Mouse (Mus musculus) liver, embryonic 14.5 days (tissue): ENCODE data around the gene Cap2. TPM values are rescaled to one million over a fixed set of nuclear protein-coding genes. Genes with fewer than 3 reads are reported as not detected.

Experiments used
- ATAC-seq: fragments of 200-750 bp; cut with Nextera tagmentation; 2 replicates; pipeline ENCODE4 v1.8.0; 2017; ENCODE audit warnings: moderate number of reproducible peaks, mild to moderate bottlenecking, moderate library complexity; ENCODE audit not compliant: insufficient read depth
- DNase-seq, 3 experiments: peaks; one replicate each; pipeline ENCODE4 v3.0.0-alpha.2; 2012 to 2013; ENCODE audit warnings: low read depth in 3 of 3, low spot score in 3 of 3
- H3K27ac ChIP-seq: fragments of 300-500 bp; sonication (generic); 2 replicates; pipeline ENCODE4 v1.5.1; 2014; ENCODE audit warnings: moderate library complexity, mild to moderate bottlenecking, control low read depth, inconsistent platforms
- H3K27me3 ChIP-seq: fragments of 300-500 bp; sonication (generic); 2 replicates; pipeline ENCODE4 v1.6.1; 2014; ENCODE audit warnings: mild to moderate bottlenecking, low read length, moderate library complexity; ENCODE audit not compliant: control insufficient read depth, insufficient read depth
- H3K36me3 ChIP-seq: fragments of 300-500 bp; sonication (generic); replicated peaks from 2 replicates; pipeline ENCODE4 v1.6.1; 2014; ENCODE audit warnings: low read depth; ENCODE audit not compliant: control insufficient read depth, insufficient read depth
- H3K4me1 ChIP-seq, 2 experiments: fragments of 200-500 bp in 1 of 2; fragments of 300-500 bp in 1 of 2; sonication (generic) in 1 of 2; replicated peaks; 2 replicates each; pipeline ENCODE4 v1.6.1; 2012 to 2014; ENCODE audit warnings: antibody characterized with exemption in 1 of 2, inconsistent platforms in 1 of 2, low read length in 1 of 2; ENCODE audit not compliant: control insufficient read depth in 2 of 2, insufficient read depth in 2 of 2
- H3K4me2 ChIP-seq: fragments of 300-500 bp; sonication (generic); 2 replicates; pipeline ENCODE4 v1.6.1; 2014; ENCODE audit warnings: low read depth, mild to moderate bottlenecking, control low read depth, moderate library complexity
- H3K4me3 ChIP-seq, 2 experiments: fragments of 200-500 bp in 1 of 2; fragments of 300-500 bp in 1 of 2; sonication (generic) in 1 of 2; 2 replicates each; pipeline ENCODE4 v1.5.1; 2012 to 2014; ENCODE audit warnings: low read depth in 2 of 2, low read length in 2 of 2, mild to moderate bottlenecking in 2 of 2, control low read depth in 1 of 2, inconsistent platforms in 1 of 2, moderate library complexity in 1 of 2; ENCODE audit not compliant: insufficient read depth in 1 of 2
- H3K9ac ChIP-seq: fragments of 300-500 bp; sonication (generic); replicated peaks from 2 replicates; pipeline ENCODE4 v1.6.1; 2014; ENCODE audit warnings: mild to moderate bottlenecking, control low read depth, moderate library complexity
- H3K9me3 ChIP-seq: fragments of 300-500 bp; sonication (generic); 2 replicates; pipeline ENCODE4 v1.6.1; 2016; ENCODE audit warnings: low read length, mixed read lengths; ENCODE audit not compliant: control insufficient read depth
- CTCF ChIP-seq: IDR thresholded peaks from 2 replicates; pipeline ENCODE4 v1.5.1; 2016; ENCODE audit warnings: antibody characterized with exemption, low read depth, control low read depth
- EP300 ChIP-seq: IDR thresholded peaks from 2 replicates; pipeline ENCODE4 v1.6.1; 2016; ENCODE audit warnings: antibody characterized with exemption, low read depth
- WGBS: fragments of 180-500 bp; shearing (Covaris S2); extraction: QIAGEN DNeasy Blood & Tissue Kit; methylation state at CpG from one replicate; pipeline ENCODE4 v1.1.7; 2014; ENCODE audit not compliant: insufficient replicate concordance; 5-methylcytosine and 5-hydroxymethylcytosine counted together
- polyA plus RNA-seq, 2 experiments: library from polyadenylated mRNA; depleted of rRNA in 1 of 2; stranded (reverse) in 1 of 2; unstranded in 1 of 2; fragments of >200 nt; fragmentation: Nextera tagmentation in 1 of 2; extraction: Ambion mirVana in 1 of 2; gene quantifications; 2 replicates each; pipeline versions ENCODE4 v1.2.1 to v1.2.3; 2012 to 2014

The Cap2 gene
- polyA plus RNA-seq, 2 experiments = 0.55 TPM

DNA sequence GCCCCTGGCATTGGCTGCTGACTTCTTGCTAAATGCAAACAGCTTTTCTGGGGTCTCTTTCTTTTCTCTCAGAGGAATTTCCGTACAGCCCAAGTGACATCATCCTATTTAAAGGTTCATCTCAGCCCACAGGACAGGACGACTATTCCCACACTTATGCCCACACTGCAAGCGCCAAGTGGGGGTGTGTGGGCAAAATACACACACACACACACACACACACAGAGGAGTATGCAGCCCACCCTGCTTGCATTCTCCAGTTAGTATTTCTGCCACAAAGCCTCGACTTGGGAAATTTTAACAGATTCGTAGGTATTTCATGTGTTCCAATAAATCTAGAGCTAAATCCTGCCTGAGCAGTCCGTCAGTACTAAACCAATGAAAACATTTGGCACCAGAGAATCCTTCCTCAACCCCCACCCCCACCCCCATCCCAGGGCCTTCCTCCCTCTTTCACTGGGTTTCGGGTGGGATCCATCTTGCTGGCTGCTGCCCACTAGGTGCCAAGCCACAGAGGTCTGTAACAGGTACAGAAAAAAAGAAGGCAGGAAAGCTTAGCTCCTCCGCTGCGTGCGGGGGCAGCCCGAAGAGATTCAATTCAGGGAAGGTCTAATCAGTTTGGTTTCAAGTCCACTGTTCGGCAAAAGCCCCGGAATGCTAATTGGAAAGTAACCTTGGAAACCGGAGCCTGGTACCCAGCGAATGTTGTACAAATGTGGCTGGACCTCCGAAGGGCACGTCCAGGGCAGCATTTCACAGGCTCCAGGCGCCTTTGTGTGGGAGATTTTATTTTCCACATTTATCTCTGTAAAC lies 131.9 kb downstream of the Cap2 start:
- H3K27me3 ChIP-seq = no peaks in the 10 kb centered on the region
- no peak overlapping the region for H3K4me2 ChIP-seq
- TF ChIP-seq CTCF (no peak), EP300 (no peak)
- no peaks in the 10 kb centered on the region for H3K36me3 ChIP-seq
- no peak overlapping the region for H3K27ac ChIP-seq
- H3K4me3 ChIP-seq = no peak overlapping the region
- H3K4me1 ChIP-seq = 0 out of 4 replicates have a peak, but pooled peaks cover 0 to 3% of the 10 kb centered on the region in 2 experiments
- no peaks in the 10 kb centered on the region for H3K9me3 ChIP-seq
- no peak overlapping the region for H3K9ac ChIP-seq
- ATAC-seq (no peak), DNase-seq (no peak)
- WGBS = 61% methylated on average over 18 of the region's 18 CpGs

DNA sequence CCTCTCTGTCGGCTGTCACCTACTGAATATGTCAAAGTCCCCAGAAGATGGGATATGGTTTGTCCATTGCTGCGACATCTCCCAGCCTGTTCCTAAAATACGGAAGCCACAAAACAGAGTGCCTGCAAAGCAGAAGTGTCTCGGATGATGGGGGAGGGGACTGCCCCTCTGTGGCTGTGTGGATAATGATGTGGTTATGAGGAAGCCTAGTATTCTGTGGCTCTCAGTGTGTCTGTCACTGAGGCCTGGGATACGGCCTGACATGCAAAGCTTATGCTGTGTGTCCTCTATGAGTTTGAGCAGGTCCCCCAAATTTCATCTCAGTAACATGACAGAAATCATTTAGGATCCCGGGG lies 132.5 kb downstream of the Cap2 start:
- Histone ChIP-seq H3K4me1 (0 out of 4 replicates have a peak, but pooled peaks cover 0 to 3% of the 10 kb centered on the region in 2 experiments), H3K27ac (no peak overlapping the region), H3K36me3 (no peaks in the 10 kb centered on the region), H3K4me3 (no peak overlapping the region), H3K9ac (no peak overlapping the region), H3K9me3 (no peaks in the 10 kb centered on the region), H3K4me2 (no peak overlapping the region), H3K27me3 (no peaks in the 10 kb centered on the region)
- no peak for DNase-seq
- no peak for TF ChIP-seq EP300
- TF ChIP-seq CTCF = no peak
- 16% methylated on average over 6 of the region's 6 CpGs for whole genome bisulfite sequencing
- no peak for ATAC-seq

DNA sequence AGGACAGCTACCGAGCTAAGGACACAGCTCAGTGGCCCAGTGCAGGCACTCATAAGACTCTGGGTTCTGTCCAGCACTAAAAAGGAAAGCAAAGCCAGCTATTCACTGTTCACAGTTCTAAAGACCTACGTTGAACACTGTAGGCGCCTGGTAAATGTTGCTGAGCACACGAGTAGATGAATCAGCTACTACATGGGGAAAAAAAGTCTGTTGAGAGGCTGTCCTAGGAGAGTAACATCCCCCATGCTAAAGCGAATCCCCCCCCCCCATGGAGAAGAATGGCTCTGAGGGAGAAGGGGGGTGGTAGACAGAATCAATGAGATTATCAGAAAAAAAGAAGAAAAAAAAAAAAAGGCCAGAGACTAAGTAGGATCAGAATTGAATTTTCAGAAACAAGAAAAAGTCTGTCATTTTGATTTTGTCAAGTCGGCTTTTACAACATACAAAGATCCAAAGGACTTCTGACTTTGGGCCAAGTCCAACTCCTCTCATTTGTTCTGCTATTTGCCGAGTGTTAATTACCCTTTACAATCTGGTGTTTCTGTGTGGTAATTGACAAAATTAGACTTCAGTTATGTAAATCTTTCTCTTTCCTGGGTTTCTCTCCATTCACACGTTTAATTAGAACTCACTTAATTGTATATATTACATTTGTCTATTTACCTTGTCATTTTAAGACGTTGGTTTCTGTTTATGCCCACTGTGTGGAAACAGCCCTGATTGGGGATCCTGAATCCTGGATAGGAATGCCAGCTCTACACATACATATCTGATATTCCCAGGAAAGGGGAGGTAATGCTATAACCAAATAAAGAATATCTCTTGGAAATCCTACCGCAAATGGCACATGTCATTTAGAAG lies 139.2 kb downstream of the Cap2 start:
- WGBS = 70% methylated on average over 10 of the region's 10 CpGs
- TF ChIP-seq CTCF = no peak
- no peak for TF ChIP-seq EP300
- Histone ChIP-seq H3K4me3 (no peak overlapping the region), H3K9me3 (peaks cover 4% of the 10 kb centered on the region), H3K4me1 (no peaks in the 10 kb centered on the region), H3K27ac (no peak overlapping the region), H3K27me3 (no peaks in the 10 kb centered on the region), H3K4me2 (no peak overlapping the region), H3K9ac (no peak overlapping the region), H3K36me3 (no peaks in the 10 kb centered on the region)
- ATAC-seq (no peak), DNase-seq (no peak)

DNA sequence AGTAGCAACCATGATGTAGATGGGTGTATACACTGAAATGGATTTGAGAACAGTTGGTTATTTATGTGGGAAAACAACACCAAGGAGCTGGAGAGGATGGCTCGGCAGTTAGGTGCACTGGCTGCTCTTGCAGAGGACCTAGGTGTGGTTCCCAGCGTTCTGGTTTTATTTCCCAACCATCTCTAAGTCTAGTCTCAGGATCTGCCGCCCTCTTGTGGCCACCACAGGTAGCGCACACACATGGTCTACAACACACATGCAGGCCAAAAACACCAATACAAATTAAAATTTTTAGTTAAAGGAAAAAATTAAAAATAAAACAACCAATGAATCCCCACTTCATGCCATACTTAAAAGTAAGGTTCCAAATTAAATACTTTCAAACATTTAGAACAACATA lies 140.7 kb downstream of the Cap2 start:
- 63% methylated on average over 4 of the region's 4 CpGs for whole genome bisulfite sequencing
- no peak overlapping the region for H3K4me3 ChIP-seq
- peaks cover 4% of the 10 kb centered on the region for H3K9me3 ChIP-seq
- no peaks in the 10 kb centered on the region for H3K36me3 ChIP-seq
- DNase-seq = no peak
- no peaks in the 10 kb centered on the region for H3K4me1 ChIP-seq
- peak; percentile 73 for TF ChIP-seq CTCF
- TF ChIP-seq EP300 = no peak
- no peak for ATAC-seq
- no peaks in the 10 kb centered on the region for H3K27me3 ChIP-seq
- no peak overlapping the region for H3K4me2 ChIP-seq
- no peak overlapping the region for H3K27ac ChIP-seq
- no peak overlapping the region for H3K9ac ChIP-seq

DNA sequence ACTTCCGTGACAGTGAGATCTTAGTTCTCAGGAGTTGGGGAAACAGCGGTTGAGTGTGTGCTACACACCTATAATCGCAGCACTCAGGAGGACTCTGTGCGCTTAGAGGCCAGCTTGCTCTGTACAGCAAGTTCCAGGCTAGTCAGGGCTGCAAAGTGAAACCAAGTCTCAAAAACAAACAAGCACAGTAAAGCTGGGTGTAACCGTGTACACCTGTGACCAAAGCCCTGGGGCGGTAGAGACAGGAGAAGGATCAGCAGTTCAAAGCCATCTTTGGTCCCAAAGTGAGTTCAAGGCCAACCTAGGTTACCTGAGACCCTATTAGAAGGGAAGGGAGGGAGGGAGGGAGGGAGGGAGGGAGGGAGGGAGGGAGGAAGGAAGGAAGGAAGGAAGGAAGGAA lies 142.5 kb downstream of the Cap2 start:
- Histone ChIP-seq H3K36me3 (no peaks in the 10 kb centered on the region), H3K9me3 (peaks cover 4% of the 10 kb centered on the region), H3K27ac (no peak overlapping the region), H3K4me3 (no peak overlapping the region), H3K4me1 (no peaks in the 10 kb centered on the region), H3K9ac (no peak overlapping the region), H3K4me2 (no peak overlapping the region), H3K27me3 (no peaks in the 10 kb centered on the region)
- WGBS = 71% methylated on average over 6 of the region's 6 CpGs
- DNase-seq (no peak), ATAC-seq (no peak)
- TF ChIP-seq EP300 (no peak), CTCF (no peak)
